Mouse (Mus musculus) intestine, postnatal 0 days (tissue): ENCODE measurements around the gene D430042O09Rik. TPM values are rescaled to one million over a fixed set of nuclear protein-coding genes. Genes with fewer than 3 reads are reported as not detected.
A peak's percentile ranks its signal among the peaks of the same experiment; 100 is the strongest.

Experiments
- ATAC-seq: fragments of 200-750 bp; cut with Nextera tagmentation; 2 replicates; pipeline ENCODE4 v1.8.0; 2017; ENCODE audit warnings: mild to moderate bottlenecking, moderate TSS enrichment, moderate library complexity
- H3K27ac ChIP-seq: fragments of 300-500 bp; sonication (generic); 2 replicates; pipeline ENCODE4 v1.5.1; 2014; ENCODE audit warnings: mild to moderate bottlenecking, low read depth, low read length, moderate library complexity
- H3K27me3 ChIP-seq: fragments of 300-500 bp; sonication (generic); replicated peaks from 2 replicates; pipeline ENCODE4 v1.6.1; 2014; ENCODE audit warnings: low read length, mixed read lengths; ENCODE audit not compliant: control insufficient read depth, insufficient read depth
- H3K36me3 ChIP-seq: fragments of 300-500 bp; sonication (generic); 2 replicates; pipeline ENCODE4 v1.6.1; 2014; ENCODE audit warnings: mild to moderate bottlenecking, moderate library complexity; ENCODE audit not compliant: control insufficient read depth, insufficient read depth
- H3K4me1 ChIP-seq: fragments of 300-500 bp; sonication (generic); replicated peaks from 2 replicates; pipeline ENCODE4 v1.6.1; 2014; ENCODE audit warnings: antibody characterized with exemption, low read length, mixed read lengths; ENCODE audit not compliant: control insufficient read depth, insufficient read depth
- H3K4me2 ChIP-seq: fragments of 300-500 bp; sonication (generic); replicated peaks from 2 replicates; pipeline ENCODE4 v1.6.1; 2014; ENCODE audit warnings: low read depth, mild to moderate bottlenecking, moderate library complexity
- H3K4me3 ChIP-seq: fragments of 300-500 bp; sonication (generic); 2 replicates; pipeline ENCODE4 v1.5.1; 2014; ENCODE audit warnings: low read depth, low read length
- H3K9ac ChIP-seq: fragments of 300-500 bp; sonication (generic); 2 replicates; pipeline ENCODE4 v1.6.1; 2014; ENCODE audit warnings: mild to moderate bottlenecking, low read depth, low read length
- H3K9me3 ChIP-seq: fragments of 300-500 bp; sonication (generic); 2 replicates; pipeline ENCODE4 v1.6.1; 2016; ENCODE audit warnings: mixed run types; ENCODE audit not compliant: control insufficient read depth
- CTCF ChIP-seq: sonication (generic); IDR thresholded peaks from 2 replicates; pipeline ENCODE4 v1.5.1; 2016; ENCODE audit warnings: low read depth, mild to moderate bottlenecking, control low read depth, antibody characterized with exemption, moderate library complexity
- WGBS: fragments of 180-500 bp; shearing (Covaris S2); extraction: QIAGEN DNeasy Blood & Tissue Kit; methylation state at CpG from one replicate; pipeline ENCODE4 v1.1.7; 2014; 5-methylcytosine and 5-hydroxymethylcytosine counted together
- polyA plus RNA-seq: library from polyadenylated mRNA; unstranded; fragments of >200 nt; fragmentation: Nextera tagmentation; extraction: Ambion mirVana; gene quantifications from 2 replicates; pipeline ENCODE4 v1.2.1, GENCODE M21; 2015

The D430042O09Rik gene
- polyA plus RNA-seq, 1 experiment from 2014 or later: 2.6 TPM

GRCm38 (mm10) chr7:125838078-125838742 is 130.5 kb downstream of the D430042O09Rik start:
- Histone ChIP-seq H3K27ac (no peak overlapping the region), H3K4me2 (no peak overlapping the region), H3K4me3 (no peak overlapping the region), H3K9ac (no peak overlapping the region), H3K36me3 (peaks cover 14% of the 10 kb centered on the region), H3K9me3 (no peaks in the 10 kb centered on the region), H3K27me3 (no peaks in the 10 kb centered on the region), H3K4me1 (no peaks in the 10 kb centered on the region)
- 63% methylated on average over 5 of the region's 5 CpGs for WGBS
- no peak for TF ChIP-seq CTCF
- ATAC-seq: no peak

- no peak for ATAC-seq
These were observed 137.9 kb downstream of the D430042O09Rik start for GRCm38 (mm10) chr7:125845611-125846010.

GRCm38 (mm10) chr7:125846866-125847527 is 139.3 kb downstream of the D430042O09Rik start:
- Histone ChIP-seq H3K4me1 (no peaks in the 10 kb centered on the region), H3K9ac (no peak overlapping the region), H3K9me3 (no peaks in the 10 kb centered on the region), H3K4me3 (no peak overlapping the region), H3K27me3 (no peaks in the 10 kb centered on the region), H3K4me2 (no peak overlapping the region), H3K36me3 (peaks cover 15% of the 10 kb centered on the region), H3K27ac (no peak overlapping the region)
- 85% methylated on average over 8 of the region's 8 CpGs for WGBS
- no peak for TF ChIP-seq CTCF
- no peak for ATAC-seq

More at GRCm38 (mm10) chr7:125845611-125846010, 137.9 kb downstream of the D430042O09Rik start:
- Histone ChIP-seq H3K27ac (no peak overlapping the region), H3K27me3 (no peaks in the 10 kb centered on the region), H3K4me3 (no peak overlapping the region), H3K36me3 (peaks cover 15% of the 10 kb centered on the region), H3K4me1 (no peaks in the 10 kb centered on the region), H3K4me2 (no peak overlapping the region), H3K9ac (no peak overlapping the region), H3K9me3 (no peaks in the 10 kb centered on the region)
- 61% methylated on average over 1 of the region's 1 CpGs for WGBS
- TF ChIP-seq CTCF: no peak

- Histone ChIP-seq H3K9ac (no peak overlapping the region), H3K9me3 (no peaks in the 10 kb centered on the region), H3K4me3 (no peak overlapping the region), H3K36me3 (peaks cover 14% of the 10 kb centered on the region), H3K4me2 (no peak overlapping the region), H3K4me1 (no peaks in the 10 kb centered on the region), H3K27ac (no peak overlapping the region), H3K27me3 (no peaks in the 10 kb centered on the region)
- WGBS: 86% methylated on average over 2 of the region's 2 CpGs
- no peak for TF ChIP-seq CTCF
- ATAC-seq: no peak
These were observed 139.8 kb downstream of the D430042O09Rik start for GRCm38 (mm10) chr7:125847528-125847866.

- H3K27me3 ChIP-seq: no peaks in the 10 kb centered on the region
- H3K4me1 ChIP-seq: no peaks in the 10 kb centered on the region
- WGBS: 63% methylated on average over 3 of the region's 3 CpGs
- H3K9ac ChIP-seq: no peak overlapping the region
- H3K27ac ChIP-seq: no peak overlapping the region
- H3K9me3 ChIP-seq: no peaks in the 10 kb centered on the region
- TF ChIP-seq CTCF: no peak
- H3K4me3 ChIP-seq: no peak overlapping the region
- ATAC-seq: peak; percentile 69
- peaks cover 14% of the 10 kb centered on the region; the same call in 1 of the 2 replicates for H3K36me3 ChIP-seq
- no peak overlapping the region for H3K4me2 ChIP-seq
These were observed 151.9 kb downstream of the D430042O09Rik start for GRCm38 (mm10) chr7:125859564-125859963.

- 89% methylated on average over 9 of the region's 9 CpGs for WGBS
- TF ChIP-seq CTCF: no peak
- Histone ChIP-seq H3K27ac (no peak overlapping the region), H3K4me1 (no peaks in the 10 kb centered on the region), H3K9me3 (no peaks in the 10 kb centered on the region), H3K27me3 (no peaks in the 10 kb centered on the region), H3K4me3 (no peak overlapping the region), H3K9ac (no peak overlapping the region), H3K36me3 (peaks cover 18% of the 10 kb centered on the region; the same call in 1 of the 2 replicates), H3K4me2 (no peak overlapping the region)
- ATAC-seq: no peak
These were observed 152.7 kb downstream of the D430042O09Rik start for GRCm38 (mm10) chr7:125860421-125860820.
